In the genomic region with DNA sequence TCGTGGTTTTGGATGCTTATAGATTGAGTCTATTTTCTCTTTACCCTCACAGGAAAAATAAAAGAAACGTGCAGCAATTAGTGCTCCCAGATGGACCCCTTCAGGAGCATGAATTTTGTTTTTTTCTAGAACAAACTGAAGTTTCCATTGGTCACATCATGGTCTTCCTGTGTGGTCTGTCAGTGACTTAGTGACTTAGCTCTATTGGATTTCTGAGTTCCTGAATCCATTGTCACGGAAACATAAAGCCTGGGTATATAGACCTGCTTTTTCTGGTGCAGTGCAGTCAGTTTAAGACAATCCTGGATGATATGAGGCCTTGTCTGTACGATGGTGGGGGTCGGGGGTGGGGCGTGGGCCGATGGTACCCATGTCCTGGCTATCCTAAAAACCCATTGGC, we compare ENCODE assay signal across 35 mouse cellular contexts.
"Had no signal": no experiment of that assay in that cellular context is flagged by ENCODE, and none has a peak within 500 bp of the region (broad histone marks: within the 10 kb centered on the region; RNA-seq: fewer than 3 reads in every experiment).

No protein-coding gene starts in this region.

- H3K27me3 ChIP-seq: heart, embryonic 12.5 days; hindbrain, embryonic 12.5 days; hindbrain, embryonic 13.5 days; hindbrain, embryonic 15.5 days; kidney, embryonic 15.5 days had no signal

- H3K27ac ChIP-seq: heart, embryonic 10.5 days; heart, embryonic 13.5 days; heart, embryonic 15.5 days; hindbrain, embryonic 10.5 days; hindbrain, embryonic 12.5 days; hindbrain, embryonic 13.5 days; hindbrain, embryonic 14.5 days; hindbrain, embryonic 15.5 days; hindbrain, postnatal 0 days; kidney, embryonic 15.5 days; kidney, postnatal 0 days; layer of hippocampus, adult 2 months; left cerebral cortex, adult 2 months had no signal

- H3K4me2 ChIP-seq: heart, embryonic 11.5 days; heart, embryonic 12.5 days; heart, embryonic 13.5 days; heart, embryonic 15.5 days; hindbrain, embryonic 12.5 days; hindbrain, embryonic 13.5 days; hindbrain, embryonic 14.5 days; hindbrain, embryonic 15.5 days; kidney, embryonic 15.5 days had no signal

- ATAC-seq: hindbrain, embryonic 16.5 days; hindbrain, postnatal 0 days; inflammation-experienced regulatory T-cells, adult 6 months; intestine, embryonic 16.5 days; intestine, postnatal 0 days had no signal

- H3K4me3 ChIP-seq: heart, embryonic 10.5 days; heart, embryonic 12.5 days; heart, embryonic 13.5 days; heart, embryonic 15.5 days; hindbrain, embryonic 10.5 days; hindbrain, embryonic 12.5 days; hindbrain, embryonic 13.5 days; hindbrain, embryonic 15.5 days; kidney, embryonic 15.5 days; layer of hippocampus, adult 2 months; left cerebral cortex, adult 2 months had no signal

- H3K9ac ChIP-seq: heart, embryonic 12.5 days; heart, embryonic 13.5 days; heart, embryonic 15.5 days; hindbrain, embryonic 12.5 days; hindbrain, embryonic 13.5 days; hindbrain, embryonic 14.5 days; hindbrain, embryonic 15.5 days; kidney, embryonic 15.5 days had no signal

- H3K9me3 ChIP-seq: heart, embryonic 10.5 days; heart, embryonic 13.5 days; heart, embryonic 15.5 days; hindbrain, embryonic 10.5 days; hindbrain, embryonic 12.5 days; hindbrain, embryonic 13.5 days; hindbrain, embryonic 15.5 days; kidney, embryonic 15.5 days had no signal

- H3K36me3 ChIP-seq: heart, embryonic 13.5 days; heart, embryonic 15.5 days had no signal

- DNase-seq: heart, postnatal 10 days; heart, postnatal 14 days; heart, postnatal 36 days; heart, postnatal 4 days; kidney, adult 11 months; kidney, adult 18-20 months; kidney, adult 2 months; kidney, adult 8-10 months; kidney, adult 9 months; kidney, postnatal 10 days; kidney, postnatal 14 days; kidney, postnatal 25 days; kidney, postnatal 36 days; kidney, postnatal 4 days; layer of hippocampus, adult 9-11 months; layer of hippocampus, postnatal 36 days had no signal
